Mouse (Mus musculus) A20 (cell line): ENCODE results near the gene Il1r1.
"Not testable (repeated sequence)": the region's sequence is repeated elsewhere in the genome, so short reads cannot be mapped to it uniquely, and the experiment has no call there.

ENCODE experiments used
- DNase-seq: peaks from one replicate; pipeline ENCODE4 v3.0.0-alpha.2; 2011; ENCODE audit warnings: low read depth, low spot score

Il1r1 gene

GRCm38 (mm10) chr1:40271052-40271451, 46.2 kb downstream of the Il1r1 start:
- DNase-seq: no peak

- no peak for DNase-seq
Observed at GRCm38 (mm10) chr1:40271486-40272055, 46.7 kb downstream of the Il1r1 start.

DNA sequence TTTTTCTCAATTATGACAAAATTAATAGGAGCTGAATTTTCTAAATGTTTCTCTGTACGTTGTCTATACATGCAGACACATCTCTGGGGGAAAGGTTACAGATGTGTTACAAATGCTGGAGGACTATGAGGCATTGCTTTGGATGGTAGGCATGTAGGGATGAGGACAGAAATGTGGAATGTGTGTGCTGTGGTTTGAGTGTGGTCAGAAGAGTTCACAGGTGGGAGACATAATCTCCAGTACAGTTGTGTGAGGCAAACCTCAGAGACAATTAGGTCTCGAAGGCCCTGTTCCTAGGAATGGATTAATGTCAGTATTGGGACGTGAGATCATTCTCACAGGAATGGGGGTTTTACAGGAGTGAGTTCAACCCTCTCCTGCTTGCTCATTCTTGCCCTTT, 47.3 kb downstream of the Il1r1 start:
- DNase-seq: no peak

DNA sequence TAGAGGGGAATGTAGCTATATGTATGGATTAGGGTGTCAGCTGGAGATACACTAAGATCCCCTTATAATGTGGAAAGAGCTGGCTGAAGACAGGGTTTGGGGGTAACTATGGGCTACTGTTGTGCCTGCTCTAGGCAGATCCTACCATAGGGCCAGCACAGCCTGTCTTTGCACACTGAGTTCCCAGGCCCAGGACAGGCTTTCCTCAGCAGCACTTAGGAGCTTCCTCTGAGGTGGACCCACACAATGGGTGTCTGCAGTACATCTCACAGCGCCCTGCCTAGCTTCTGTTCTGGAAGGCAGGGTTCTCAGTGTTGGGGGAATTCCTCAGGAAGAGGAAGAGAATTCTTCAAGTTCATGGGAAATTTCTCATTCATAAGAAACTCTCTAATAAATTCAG, 48.6 kb downstream of the Il1r1 start:
- DNase-seq: no peak

GRCm38 (mm10) chr1:40275285-40276013, 50.6 kb downstream of the Il1r1 start:
- no peak for DNase-seq

GRCm38 (mm10) chr1:40277944-40278343, 53.1 kb downstream of the Il1r1 start:
- DNase-seq: no peak

DNA sequence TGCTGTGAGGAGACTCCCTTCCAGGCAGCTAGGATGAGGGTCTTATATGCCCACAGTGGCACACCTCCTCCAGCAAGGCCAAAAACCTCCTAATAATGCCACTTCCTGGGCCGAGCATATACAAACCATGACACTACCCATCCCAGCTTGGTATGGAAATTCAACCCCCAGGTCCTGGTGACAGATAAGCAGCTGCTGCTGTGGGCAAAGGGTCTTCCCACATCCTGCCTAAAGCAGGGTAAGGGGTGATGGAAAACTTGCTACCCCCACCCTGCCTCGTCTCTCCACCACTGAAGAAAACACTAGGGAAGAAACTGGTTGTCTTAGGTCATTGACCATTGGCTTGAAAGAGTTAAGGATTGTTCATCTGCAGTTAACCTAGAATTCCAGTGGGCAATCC, 53.8 kb downstream of the Il1r1 start:
- DNase-seq: no peak

GRCm38 (mm10) chr1:40279182-40279743, 54.4 kb downstream of the Il1r1 start:
- no peak for DNase-seq

GRCm38 (mm10) chr1:40281950-40282349, 57.1 kb downstream of the Il1r1 start:
- no peak for DNase-seq

GRCm38 (mm10) chr1:40282394-40282793, 57.5 kb downstream of the Il1r1 start:
- DNase-seq: no peak

GRCm38 (mm10) chr1:40283995-40284394, 59.1 kb downstream of the Il1r1 start:
- no peak for DNase-seq

GRCm38 (mm10) chr1:40290489-40291255, 65.8 kb downstream of the Il1r1 start:
- DNase-seq: peak; percentile 16

- DNase-seq: no peak
Observed at GRCm38 (mm10) chr1:40292231-40292630, 67.4 kb downstream of the Il1r1 start.

GRCm38 (mm10) chr1:40293891-40294290, 69.0 kb downstream of the Il1r1 start:
- DNase-seq: peak; percentile 44

DNA sequence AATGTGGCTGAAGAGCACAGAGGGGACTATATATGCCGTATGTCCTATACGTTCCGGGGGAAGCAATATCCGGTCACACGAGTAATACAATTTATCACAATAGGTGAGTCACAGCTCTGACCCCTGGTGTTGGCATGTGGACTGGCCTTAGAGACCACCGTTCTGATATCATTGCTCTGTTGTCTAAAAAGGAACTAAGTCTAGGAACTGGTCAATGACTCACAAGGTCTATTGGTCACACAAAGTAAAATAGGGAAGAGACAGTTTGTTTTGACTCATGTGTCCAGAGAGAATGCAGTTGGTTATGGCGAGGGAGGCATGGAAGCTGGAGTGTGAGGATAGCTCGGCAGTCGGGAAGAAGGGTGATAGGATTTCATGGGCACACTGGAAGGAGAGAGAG, 69.9 kb downstream of the Il1r1 start:
- DNase-seq: peak; percentile 6

GRCm38 (mm10) chr1:40298053-40298452, 73.2 kb downstream of the Il1r1 start:
- no peak for DNase-seq

- no peak for DNase-seq
Observed at GRCm38 (mm10) chr1:40303179-40303866, 78.4 kb downstream of the Il1r1 start.

- DNase-seq: not testable (repeated sequence)
Observed at GRCm38 (mm10) chr1:40304321-40304720, 79.4 kb downstream of the Il1r1 start.

- peak; percentile 39 for DNase-seq
Observed at GRCm38 (mm10) chr1:40306111-40306510, 81.2 kb downstream of the Il1r1 start.

DNA sequence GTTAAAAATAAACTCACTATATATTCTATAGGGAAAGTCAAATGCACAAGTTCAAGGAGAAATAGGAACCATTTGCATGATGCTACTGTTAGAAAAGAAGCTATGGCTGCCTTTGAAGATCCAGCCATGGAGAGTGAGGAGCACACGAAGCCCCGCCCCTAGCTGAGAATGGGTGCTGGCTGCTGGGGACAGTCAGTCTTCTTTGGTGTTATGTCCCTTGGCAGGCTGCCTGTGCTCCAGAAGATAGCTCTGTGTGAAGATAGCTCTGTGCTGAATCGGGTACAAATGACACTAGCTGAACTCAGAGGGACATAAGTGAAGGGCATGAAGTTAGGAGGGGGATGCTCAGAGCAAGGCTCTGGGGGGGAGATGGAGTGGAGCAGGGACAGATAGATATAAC, 86.2 kb downstream of the Il1r1 start:
- DNase-seq: no peak

- no peak for DNase-seq
Observed at GRCm38 (mm10) chr1:40311625-40312024, 86.7 kb downstream of the Il1r1 start.

GRCm38 (mm10) chr1:40314016-40314415, 89.1 kb downstream of the Il1r1 start:
- DNase-seq: no peak
